Mouse (Mus musculus) neural tube, embryonic 12.5 days (tissue): ENCODE results near the gene Baz1a. TPM values are rescaled to one million over a fixed set of nuclear protein-coding genes. Genes with fewer than 3 reads are reported as not detected.
"Not testable (repeated sequence)": the region's sequence is repeated elsewhere in the genome, so short reads cannot be mapped to it uniquely, and the experiment has no call there.

ENCODE experiments used
- ATAC-seq: fragments of 200-750 bp; cut with Nextera tagmentation; 2 replicates; pipeline ENCODE4 v1.8.0; 2017; ENCODE audit warnings: low read depth, mild to moderate bottlenecking, moderate TSS enrichment, moderate library complexity; ENCODE audit not compliant: low FRiP score
- H3K27ac ChIP-seq: fragments of 300-500 bp; sonication (generic); 2 replicates; pipeline ENCODE4 v1.5.1; 2016
- H3K27me3 ChIP-seq: fragments of 300-500 bp; sonication (generic); replicated peaks from 2 replicates; pipeline ENCODE4 v1.6.1; 2016; ENCODE audit warnings: mild to moderate bottlenecking
- H3K36me3 ChIP-seq: fragments of 300-500 bp; sonication (generic); 2 replicates; pipeline ENCODE4 v1.6.1; 2016; ENCODE audit warnings: mild to moderate bottlenecking
- H3K4me1 ChIP-seq: fragments of 300-500 bp; sonication (generic); 2 replicates; pipeline ENCODE4 v1.6.1; 2016
- H3K4me2 ChIP-seq: fragments of 300-500 bp; sonication (generic); replicated peaks from 2 replicates; pipeline ENCODE4 v1.6.1; 2016; ENCODE audit warnings: mild to moderate bottlenecking
- H3K4me3 ChIP-seq: fragments of 300-500 bp; sonication (generic); 2 replicates; pipeline ENCODE4 v1.5.1; 2016
- H3K9ac ChIP-seq: fragments of 300-500 bp; sonication (generic); 2 replicates; pipeline ENCODE4 v1.6.1; 2016; ENCODE audit warnings: mild to moderate bottlenecking
- H3K9me3 ChIP-seq: fragments of 300-500 bp; sonication (generic); 2 replicates; pipeline ENCODE4 v1.6.1; 2016; ENCODE audit warnings: mild to moderate bottlenecking
- WGBS: fragments of 180-500 bp; shearing (Covaris S2); methylation state at CpG from one replicate; pipeline ENCODE4 v1.1.7; 2016; 5-methylcytosine and 5-hydroxymethylcytosine counted together
- polyA plus RNA-seq: library from polyadenylated mRNA; unstranded; fragments of >200 nt; fragmentation: Nextera tagmentation; extraction: Ambion mirVana; gene quantifications from 2 replicates; pipeline ENCODE4 v1.2.1, GENCODE M21; 2016

The Baz1a gene
- polyA plus RNA-seq, 1 experiment from 2014 or later = 33.5 TPM

- ATAC-seq, H3K36me3 ChIP-seq: not testable (repeated sequence)
- WGBS = 92% methylated on average over 7 of the region's 7 CpGs
Observed at GRCm38 (mm10) chr12:55002532-55002931, 11.6 kb downstream of the Baz1a start.

GRCm38 (mm10) chr12:54999016-54999690 lies 15.0 kb downstream of the Baz1a start:
- Histone ChIP-seq H3K27ac (no peak overlapping the region), H3K4me1 (no peaks in the 10 kb centered on the region), H3K27me3 (no peaks in the 10 kb centered on the region), H3K9ac (no peak overlapping the region), H3K4me3 (no peak overlapping the region), H3K4me2 (no peak overlapping the region), H3K9me3 (no peaks in the 10 kb centered on the region), H3K36me3 (no peaks in the 10 kb centered on the region)
- no peak for ATAC-seq
- WGBS = 85% methylated on average over 14 of the region's 14 CpGs

More at GRCm38 (mm10) chr12:55002532-55002931, 11.6 kb downstream of the Baz1a start:
- not testable (repeated sequence) for H3K4me1 ChIP-seq, H3K9me3 ChIP-seq, H3K4me2 ChIP-seq, H3K9ac ChIP-seq, H3K27me3 ChIP-seq, H3K4me3 ChIP-seq, H3K27ac ChIP-seq

- Histone ChIP-seq H3K4me2 (no peak overlapping the region), H3K9ac (no peak overlapping the region), H3K27me3 (no peaks in the 10 kb centered on the region), H3K9me3 (no peaks in the 10 kb centered on the region), H3K4me1 (no peaks in the 10 kb centered on the region), H3K4me3 (no peak overlapping the region), H3K36me3 (no peaks in the 10 kb centered on the region), H3K27ac (no peak overlapping the region)
- 79% methylated on average over 5 of the region's 5 CpGs for WGBS
- ATAC-seq = no peak
Observed at GRCm38 (mm10) chr12:54998411-54998810, 15.7 kb downstream of the Baz1a start.

- no peaks in the 10 kb centered on the region for H3K36me3 ChIP-seq
- no peak overlapping the region for H3K4me3 ChIP-seq
- no peak for ATAC-seq
- H3K9me3 ChIP-seq = no peaks in the 10 kb centered on the region
- H3K4me2 ChIP-seq = no peak overlapping the region
- H3K4me1 ChIP-seq = no peaks in the 10 kb centered on the region
- H3K9ac ChIP-seq = no peak overlapping the region
- H3K27ac ChIP-seq = no peak overlapping the region
- H3K27me3 ChIP-seq = no peaks in the 10 kb centered on the region
- 83% methylated on average over 6 of the region's 6 CpGs for WGBS
Observed at GRCm38 (mm10) chr12:54996979-54997474, 17.1 kb downstream of the Baz1a start.

GRCm38 (mm10) chr12:54995965-54996364 lies 18.2 kb downstream of the Baz1a start:
- no peak overlapping the region for H3K27ac ChIP-seq
- H3K4me3 ChIP-seq = no peak overlapping the region
- H3K27me3 ChIP-seq = no peaks in the 10 kb centered on the region
- H3K36me3 ChIP-seq = no peaks in the 10 kb centered on the region
- H3K9me3 ChIP-seq = no peaks in the 10 kb centered on the region
- no peak overlapping the region for H3K9ac ChIP-seq
- 71% methylated on average over 3 of the region's 3 CpGs for WGBS
- H3K4me1 ChIP-seq = no peaks in the 10 kb centered on the region
- ATAC-seq = no peak
- H3K4me2 ChIP-seq = no peak overlapping the region

- 91% methylated on average over 4 of the region's 4 CpGs for WGBS
- Histone ChIP-seq H3K27me3 (no peaks in the 10 kb centered on the region), H3K9ac (no peak overlapping the region), H3K4me2 (no peak overlapping the region), H3K9me3 (no peaks in the 10 kb centered on the region), H3K4me3 (no peak overlapping the region), H3K27ac (no peak overlapping the region), H3K36me3 (no peaks in the 10 kb centered on the region), H3K4me1 (no peaks in the 10 kb centered on the region)
- ATAC-seq = no peak
Observed at GRCm38 (mm10) chr12:54994418-54994817, 19.7 kb downstream of the Baz1a start.

GRCm38 (mm10) chr12:54994068-54994386 lies 20.1 kb downstream of the Baz1a start:
- WGBS = 82% methylated on average over 6 of the region's 6 CpGs
- no peak for ATAC-seq
- Histone ChIP-seq H3K4me3 (no peak overlapping the region), H3K9me3 (no peaks in the 10 kb centered on the region), H3K4me1 (no peaks in the 10 kb centered on the region), H3K27me3 (no peaks in the 10 kb centered on the region), H3K4me2 (no peak overlapping the region), H3K36me3 (no peaks in the 10 kb centered on the region), H3K27ac (no peak overlapping the region), H3K9ac (no peak overlapping the region)

GRCm38 (mm10) chr12:54993246-54994067 lies 20.7 kb downstream of the Baz1a start:
- Histone ChIP-seq H3K4me1 (no peaks in the 10 kb centered on the region), H3K9me3 (no peaks in the 10 kb centered on the region), H3K27ac (no peak overlapping the region), H3K4me3 (no peak overlapping the region), H3K4me2 (no peak overlapping the region), H3K9ac (no peak overlapping the region), H3K36me3 (no peaks in the 10 kb centered on the region), H3K27me3 (no peaks in the 10 kb centered on the region)
- 69% methylated on average over 16 of the region's 16 CpGs for WGBS
- ATAC-seq = no peak

- H3K4me1 ChIP-seq = no peaks in the 10 kb centered on the region
- H3K9me3 ChIP-seq = no peaks in the 10 kb centered on the region
- WGBS = 71% methylated on average over 3 of the region's 3 CpGs
- H3K4me2 ChIP-seq = no peak overlapping the region
- no peak for ATAC-seq
- no peak overlapping the region for H3K27ac ChIP-seq
- H3K4me3 ChIP-seq = no peak overlapping the region
- H3K9ac ChIP-seq = no peak overlapping the region
- no peaks in the 10 kb centered on the region for H3K36me3 ChIP-seq
- H3K27me3 ChIP-seq = no peaks in the 10 kb centered on the region
Observed at GRCm38 (mm10) chr12:54992814-54993213, 21.3 kb downstream of the Baz1a start.

- WGBS = 86% methylated on average over 4 of the region's 4 CpGs
- H3K27me3 ChIP-seq = no peaks in the 10 kb centered on the region
- ATAC-seq = no peak
Observed at GRCm38 (mm10) chr12:54988323-54988850, 25.8 kb downstream of the Baz1a start.

GRCm38 (mm10) chr12:54987156-54987555 lies 27.0 kb downstream of the Baz1a start:
- Histone ChIP-seq H3K9me3 (no peaks in the 10 kb centered on the region), H3K4me2 (no peak overlapping the region), H3K9ac (no peak overlapping the region), H3K27ac (no peak overlapping the region), H3K4me1 (peaks cover 8% of the 10 kb centered on the region; the same call in 1 of the 2 replicates), H3K27me3 (no peaks in the 10 kb centered on the region), H3K4me3 (no peak overlapping the region), H3K36me3 (no peaks in the 10 kb centered on the region)
- no peak for ATAC-seq
- WGBS = 83% methylated on average over 2 of the region's 2 CpGs

More at GRCm38 (mm10) chr12:54988323-54988850, 25.8 kb downstream of the Baz1a start:
- no peak overlapping the region for H3K9ac ChIP-seq
- no peak overlapping the region for H3K4me3 ChIP-seq
- no peaks in the 10 kb centered on the region for H3K36me3 ChIP-seq
- H3K4me1 ChIP-seq = peaks cover 8% of the 10 kb centered on the region; the same call in 1 of the 2 replicates
- H3K27ac ChIP-seq = no peak overlapping the region
- H3K9me3 ChIP-seq = no peaks in the 10 kb centered on the region
- H3K4me2 ChIP-seq = no peak overlapping the region

GRCm38 (mm10) chr12:54986052-54986717 lies 28.0 kb downstream of the Baz1a start, which contains the start of gene Gm20403:
Gm20403 (minus strand) TSS chr12:54986529.
- H3K9ac ChIP-seq = peak within 1 kb of the TSS; percentile 92
- peaks cover 8% of the 10 kb centered on the region; the same call in 1 of the 2 replicates for H3K4me1 ChIP-seq
- H3K27me3 ChIP-seq = no peaks in the 10 kb centered on the region
- no peaks in the 10 kb centered on the region for H3K9me3 ChIP-seq
- peak; percentile 69 for ATAC-seq
- WGBS = under 1% methylated on average over 60 of the region's 60 CpGs
- H3K27ac ChIP-seq = peak within 1 kb of the TSS; percentile 64
- H3K4me2 ChIP-seq = peak within 1 kb of the TSS; percentile 93
- no peaks in the 10 kb centered on the region for H3K36me3 ChIP-seq
- H3K4me3 ChIP-seq = peak within 1 kb of the TSS; percentile 97
